Mouse (Mus musculus) mouse embryonic stem cell (cell line): ENCODE data around the gene Bhlha15.

ENCODE experiments used
- in situ Hi-C, 2 experiments: fragments of 300-500 bp; cut with MboI; formaldehyde crosslinking; loops; 1 replicate in 1 of 2; 3 replicates in 1 of 2; pipeline ENCODE4 v1.14.3; 2019 to 2020; ENCODE audit warnings: low sequenced_read_pairs in 2 of 2, low pct_unique_long_range_greater_than_20kb in 1 of 2, mixed read lengths in 1 of 2; ENCODE audit not compliant: unreplicated experiment in 1 of 2

Gene Bhlha15

GRCm38 (mm10) chr5:144184350-144185045 is 5.6 kb upstream of the Bhlha15 start:
- in situ Hi-C loops, result no loop called here

- in situ Hi-C loops, result no loop called here
Measured at GRCm38 (mm10) chr5:144188422-144188821, 1.7 kb upstream of the Bhlha15 start.

- in situ Hi-C loops, result no loop called here
Measured at GRCm38 (mm10) chr5:144189327-144189726, 759 bp upstream of the Bhlha15 start.

DNA sequence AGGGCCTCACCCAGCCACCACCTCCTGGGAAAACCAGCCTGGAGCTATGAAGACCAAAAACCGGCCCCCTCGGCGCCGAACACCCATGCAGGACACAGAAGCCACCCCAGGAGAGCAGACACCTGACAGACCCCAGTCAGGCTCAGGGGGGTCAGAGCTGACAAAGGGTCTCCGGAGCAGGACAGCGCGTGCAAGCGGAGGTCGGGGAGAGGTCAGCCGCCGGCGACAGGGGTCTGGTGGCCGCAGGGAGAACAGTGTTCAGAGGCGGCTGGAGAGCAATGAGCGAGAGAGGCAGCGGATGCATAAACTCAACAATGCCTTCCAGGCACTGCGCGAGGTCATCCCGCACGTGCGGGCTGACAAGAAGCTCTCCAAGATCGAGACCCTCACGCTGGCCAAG is 940 bp downstream of the Bhlha15 start:
- in situ Hi-C loops, result no loop called here

GRCm38 (mm10) chr5:144192673-144193072 is 2.6 kb downstream of the Bhlha15 start:
- in situ Hi-C loops, result no loop called here

- in situ Hi-C loops, result no loop called here
Measured at GRCm38 (mm10) chr5:144194416-144194815, 4.3 kb downstream of the Bhlha15 start.

DNA sequence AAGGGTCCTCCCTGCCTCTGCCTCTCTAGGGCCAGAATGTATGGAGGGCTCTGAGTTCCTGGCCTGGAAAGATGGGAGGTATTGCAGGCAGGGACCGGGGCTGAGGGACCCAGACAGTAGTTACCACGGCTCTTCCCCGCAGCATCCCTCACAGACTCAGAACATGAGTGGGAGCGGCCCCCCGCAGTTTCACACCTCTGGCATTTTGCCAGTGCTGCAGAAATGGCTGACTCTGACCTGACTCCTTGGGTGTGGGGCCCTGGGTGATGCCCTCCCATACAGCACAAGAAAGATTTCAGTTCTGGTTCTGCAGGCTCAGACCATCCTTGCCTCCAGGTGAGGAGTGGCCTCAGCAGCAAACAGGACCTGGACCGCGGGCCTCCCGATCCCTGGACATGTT is 5.5 kb downstream of the Bhlha15 start:
- in situ Hi-C loops, result no loop called here

GRCm38 (mm10) chr5:144200616-144201015 is 10.5 kb downstream of the Bhlha15 start:
- in situ Hi-C loops, result no loop called here

DNA sequence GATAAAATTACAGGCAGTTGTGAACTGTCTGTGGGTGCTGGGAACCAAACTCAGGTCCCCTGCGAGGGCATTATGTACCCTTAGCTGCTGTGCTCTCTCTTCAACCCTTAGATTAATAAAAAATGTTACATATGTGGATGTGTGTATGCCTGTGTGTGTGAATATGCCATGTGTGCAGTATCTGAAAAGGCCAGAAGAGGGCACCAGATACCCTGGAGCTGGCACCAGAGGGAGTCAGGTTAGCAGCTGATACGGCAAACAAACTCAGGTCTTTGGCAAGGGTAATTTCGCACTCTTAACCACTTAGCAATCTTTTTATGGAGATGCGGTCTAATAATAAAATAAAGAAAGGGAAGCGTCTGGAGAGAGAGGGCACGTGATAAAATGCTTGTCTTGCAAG is 12.3 kb downstream of the Bhlha15 start:
- in situ Hi-C loops, result no loop called here

GRCm38 (mm10) chr5:144203398-144203959 is 13.4 kb downstream of the Bhlha15 start:
- in situ Hi-C loops, result no loop called here

DNA sequence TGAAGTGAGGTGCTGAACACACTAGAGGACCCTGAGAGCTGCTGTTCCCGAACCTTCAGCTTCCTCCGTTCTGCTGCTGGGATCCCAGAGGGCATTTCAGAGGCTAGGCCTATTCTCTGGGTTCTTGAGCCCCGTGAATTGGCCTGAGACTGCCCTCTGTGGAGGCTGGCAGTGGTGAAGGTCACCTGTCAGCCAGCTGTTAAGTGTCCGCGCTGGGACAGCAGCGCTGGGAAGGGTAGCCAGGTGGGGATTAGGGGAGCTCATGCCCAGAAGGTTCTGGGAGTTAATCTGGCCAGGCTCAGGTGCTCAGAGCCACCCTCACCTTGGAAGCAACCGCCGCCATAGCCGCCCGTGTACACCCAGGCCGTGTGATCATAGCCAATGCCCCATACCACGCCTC is 14.2 kb downstream of the Bhlha15 start:
- in situ Hi-C loops, result no loop called here

DNA sequence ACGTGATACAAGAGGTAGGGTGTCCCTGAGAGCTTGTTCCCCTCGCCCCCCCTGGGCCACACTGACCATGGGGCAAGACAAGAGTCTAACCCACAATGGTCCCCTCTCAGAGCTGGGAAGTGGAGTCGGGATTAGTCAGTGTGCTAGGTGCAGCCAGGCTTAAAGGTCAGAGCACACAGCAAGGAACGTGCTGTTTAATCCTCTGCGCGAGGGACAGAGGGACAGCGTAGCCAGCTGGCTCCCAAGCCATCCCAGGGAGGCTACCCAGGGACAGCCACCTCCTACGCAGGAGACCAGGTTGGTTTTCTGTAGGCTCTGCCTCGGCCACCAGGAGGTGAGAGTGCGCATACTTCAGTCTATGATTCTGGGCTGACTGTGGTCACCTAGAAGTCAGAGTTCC is 14.8 kb downstream of the Bhlha15 start:
- in situ Hi-C loops, result no loop called here

- in situ Hi-C loops, result no loop called here
Measured at GRCm38 (mm10) chr5:144206069-144206468, 16.0 kb downstream of the Bhlha15 start.

GRCm38 (mm10) chr5:144207478-144207877 is 17.4 kb downstream of the Bhlha15 start:
- in situ Hi-C loops, result no loop called here

GRCm38 (mm10) chr5:144214453-144214852 is 24.4 kb downstream of the Bhlha15 start:
- in situ Hi-C loops, result no loop called here

DNA sequence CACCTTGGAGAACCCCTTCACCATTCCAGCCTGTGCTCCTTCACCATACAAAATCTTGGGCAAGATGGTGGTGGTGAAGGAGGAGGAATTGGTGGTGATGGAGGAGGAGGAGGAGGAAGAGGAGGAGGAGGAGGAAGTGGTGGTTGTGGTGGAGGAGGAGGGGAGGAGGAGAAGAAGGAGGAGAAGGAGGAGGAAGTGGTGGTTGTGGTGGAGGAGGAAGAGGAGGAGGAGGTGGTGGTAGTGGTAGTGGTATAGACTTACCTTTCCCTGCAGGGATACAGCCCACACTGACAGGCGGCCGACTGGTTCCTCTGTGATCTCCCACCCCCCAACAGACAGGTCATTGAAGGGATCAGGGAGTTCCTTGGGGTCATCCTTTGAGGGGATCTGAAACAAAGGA is 25.9 kb downstream of the Bhlha15 start:
- in situ Hi-C loops, result no loop called here

DNA sequence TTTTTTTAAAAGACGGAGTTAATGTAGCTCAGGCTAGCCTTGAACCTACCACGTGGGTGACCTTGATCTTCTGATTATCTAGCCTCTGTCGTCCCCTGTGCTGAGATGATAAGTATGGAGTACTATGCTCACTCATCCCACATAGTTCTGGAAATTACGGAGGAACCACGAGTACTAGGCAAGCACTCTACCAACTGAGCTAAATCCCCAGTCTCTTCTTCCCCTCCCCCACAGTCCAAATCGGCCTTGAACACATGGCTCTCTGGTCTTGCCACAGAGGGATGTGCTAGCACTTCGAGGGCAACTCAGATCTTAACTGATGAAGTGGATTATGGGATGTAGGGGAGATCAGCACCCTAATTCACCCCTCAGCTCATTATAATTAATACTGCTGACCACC is 28.0 kb downstream of the Bhlha15 start:
- in situ Hi-C loops, result no loop called here

- in situ Hi-C loops, result no loop called here
Measured at GRCm38 (mm10) chr5:144219306-144219705, 29.2 kb downstream of the Bhlha15 start.

- in situ Hi-C loops, result no loop called here
Measured at GRCm38 (mm10) chr5:144219936-144220335, 29.9 kb downstream of the Bhlha15 start.

DNA sequence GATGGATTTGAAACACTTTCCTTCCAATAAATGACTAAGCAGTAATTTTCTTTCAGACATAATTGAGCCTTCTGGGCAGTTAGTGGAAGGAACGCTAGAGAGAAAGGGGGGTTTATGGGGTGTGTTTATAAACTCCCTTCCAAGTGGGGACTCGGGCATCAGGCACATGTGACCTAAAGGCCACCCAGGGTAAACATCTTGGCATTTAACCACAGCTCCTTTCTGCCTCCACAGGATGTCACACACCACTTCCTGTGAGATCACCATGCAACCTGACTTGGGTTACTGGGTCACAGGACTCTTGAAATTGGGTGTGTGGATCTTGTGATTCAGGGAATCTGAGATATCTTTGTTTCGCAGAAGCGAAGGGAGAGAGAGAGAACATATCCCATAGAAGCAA is 31.2 kb downstream of the Bhlha15 start:
- in situ Hi-C loops, result no loop called here
